Mouse (Mus musculus): ENCODE results near the gene Eif6.
"Not testable (repeated sequence)": the region's sequence is repeated elsewhere in the genome, so short reads cannot be mapped to it uniquely, and the experiment has no call there.

Eif6 gene

GRCm38 (mm10) chr2:155826630-155827424 is at the start of gene Eif6:
TSS of gene Eif6 (minus strand) at chr2:155826925.
- peak; percentile 96 for DNase-seq (ENCODE audit: low spot score)

- DNase-seq (ENCODE audit: low spot score) = no peak
Observed at GRCm38 (mm10) chr2:155873636-155874035, 46.9 kb upstream of the Eif6 start.

DNA sequence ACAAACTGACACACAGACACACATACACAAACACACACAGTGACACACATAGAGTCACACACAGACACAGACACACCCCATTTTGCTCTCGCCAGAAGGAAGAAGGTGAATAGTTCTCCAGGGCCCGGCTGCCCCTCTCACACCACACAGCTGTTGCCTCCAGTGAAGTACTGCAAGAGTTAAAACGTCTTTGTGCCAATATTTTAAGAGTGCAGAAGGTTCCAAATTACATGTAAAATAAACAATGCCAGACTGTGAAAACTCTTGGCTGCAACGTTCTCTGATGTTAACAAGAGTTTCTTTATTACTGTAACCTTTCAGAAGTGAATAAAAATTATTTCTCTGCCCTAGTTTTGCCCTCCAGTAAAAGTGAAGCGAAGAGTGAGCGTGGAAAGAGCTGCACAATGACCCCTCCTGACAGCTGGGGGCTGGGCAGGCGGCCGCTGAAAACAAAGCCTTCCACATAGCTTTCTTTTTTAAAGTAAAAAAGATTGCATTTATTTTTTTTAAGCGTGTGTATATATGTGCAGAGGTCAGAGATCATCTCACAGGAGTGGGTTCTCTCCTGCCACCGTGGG is 46.3 kb upstream of the Eif6 start:
- DNase-seq (ENCODE audit: low spot score) = no peak

- DNase-seq (ENCODE audit: low spot score) = no peak
Observed at GRCm38 (mm10) chr2:155872486-155872885, 45.8 kb upstream of the Eif6 start.

GRCm38 (mm10) chr2:155869772-155870171 is 43.0 kb upstream of the Eif6 start:
- DNase-seq (ENCODE audit: low spot score) = no peak

GRCm38 (mm10) chr2:155868320-155868719 is 41.6 kb upstream of the Eif6 start:
- DNase-seq (ENCODE audit: low spot score) = no peak

DNA sequence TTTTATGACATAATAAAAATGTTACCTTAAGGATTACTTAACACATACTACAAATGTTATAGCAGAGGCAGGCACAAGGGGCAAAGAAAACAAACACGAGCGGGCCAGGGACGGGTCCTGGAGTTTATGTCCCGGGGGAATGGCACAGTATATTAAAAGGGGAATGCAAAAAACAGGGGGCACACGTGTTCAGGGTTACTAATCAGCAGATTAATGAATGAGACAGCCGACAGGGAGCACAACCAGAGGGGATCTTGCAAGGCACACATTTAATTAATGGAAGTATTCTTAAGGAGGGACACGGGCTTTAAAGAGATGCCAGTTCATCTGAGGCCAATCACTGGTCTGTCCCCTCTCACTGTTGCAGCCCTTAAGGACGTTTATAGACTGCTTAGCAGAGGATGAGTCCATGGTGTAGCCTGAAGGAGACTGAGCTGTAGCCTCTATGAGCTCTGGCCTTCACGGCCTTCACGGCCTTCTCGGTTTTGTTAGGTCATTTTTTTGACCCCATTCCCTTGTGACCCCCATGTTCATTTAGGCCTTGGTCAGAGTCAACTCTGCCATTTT is 36.7 kb upstream of the Eif6 start:
- DNase-seq (ENCODE audit: low spot score) = no peak

- no peak for DNase-seq (ENCODE audit: low spot score)
Observed at GRCm38 (mm10) chr2:155862573-155863300, 36.0 kb upstream of the Eif6 start.

DNA sequence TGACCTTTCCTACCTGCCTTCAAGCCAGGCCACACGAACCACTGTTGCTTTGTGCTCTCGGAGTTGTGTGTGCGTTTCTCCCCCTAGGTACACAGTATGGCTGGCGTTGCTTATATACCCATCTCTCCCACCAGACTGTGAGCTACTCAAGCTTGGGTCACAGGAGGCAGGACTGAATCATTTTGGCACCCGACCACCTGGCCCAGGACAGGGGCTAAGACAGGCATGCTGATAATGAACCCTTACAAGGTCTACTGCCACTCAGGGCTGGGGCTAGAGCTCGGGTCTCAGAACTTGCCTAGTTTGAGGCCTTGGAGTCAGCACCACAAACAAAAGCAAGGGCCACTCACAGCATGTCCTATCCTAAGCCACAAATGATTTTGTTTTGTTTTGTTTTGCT is 34.9 kb upstream of the Eif6 start:
- no peak for DNase-seq (ENCODE audit: low spot score)

GRCm38 (mm10) chr2:155860102-155860501 is 33.4 kb upstream of the Eif6 start:
- DNase-seq (ENCODE audit: low spot score) = no peak

- no peak for DNase-seq (ENCODE audit: low spot score)
Observed at GRCm38 (mm10) chr2:155852536-155852935, 25.8 kb upstream of the Eif6 start.

GRCm38 (mm10) chr2:155850120-155850519 is 23.4 kb upstream of the Eif6 start:
- no peak for DNase-seq (ENCODE audit: low spot score)

DNA sequence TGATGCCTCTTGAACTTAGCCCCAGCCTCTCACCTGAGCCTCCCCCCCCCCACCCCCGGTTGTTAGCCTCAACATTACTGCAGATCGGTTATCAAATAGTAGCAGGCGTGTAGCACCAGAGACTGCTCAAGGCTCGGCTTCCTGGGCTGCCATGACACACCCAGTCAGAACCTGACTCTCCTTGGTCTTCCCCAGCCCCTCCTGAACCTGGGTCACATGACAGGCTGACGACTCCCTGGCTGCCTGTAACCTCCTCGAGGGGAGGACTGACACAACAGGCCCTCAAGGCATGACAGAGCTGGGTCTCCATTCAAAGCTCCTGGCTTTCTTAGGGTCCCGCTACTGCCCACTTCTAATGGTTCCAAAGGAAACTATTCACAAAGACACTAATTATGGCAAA is 22.7 kb upstream of the Eif6 start:
- no peak for DNase-seq (ENCODE audit: low spot score)

DNA sequence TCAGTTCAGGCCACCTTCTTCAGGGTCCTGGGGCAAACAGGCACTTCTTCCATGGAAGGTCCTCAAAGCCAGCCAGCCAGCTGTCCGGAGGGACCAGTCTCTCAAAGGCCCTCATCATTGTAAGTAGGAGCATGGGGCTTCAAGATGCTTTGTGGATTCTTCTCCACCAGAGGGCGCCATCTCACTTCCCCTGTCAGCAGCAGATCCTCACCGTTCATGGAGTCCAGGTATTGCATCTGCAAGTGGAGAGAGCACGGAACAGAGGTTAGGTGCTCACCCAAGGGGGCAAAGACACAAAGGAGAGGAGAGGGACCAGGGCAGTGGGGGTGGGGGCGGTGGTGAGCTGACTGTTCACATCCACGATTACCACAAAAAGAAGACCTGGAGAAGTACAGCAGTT is 21.6 kb upstream of the Eif6 start:
- peak; percentile 87 for DNase-seq (ENCODE audit: low spot score)

GRCm38 (mm10) chr2:155846930-155847329 is 20.2 kb upstream of the Eif6 start:
- DNase-seq (ENCODE audit: low spot score) = no peak

DNA sequence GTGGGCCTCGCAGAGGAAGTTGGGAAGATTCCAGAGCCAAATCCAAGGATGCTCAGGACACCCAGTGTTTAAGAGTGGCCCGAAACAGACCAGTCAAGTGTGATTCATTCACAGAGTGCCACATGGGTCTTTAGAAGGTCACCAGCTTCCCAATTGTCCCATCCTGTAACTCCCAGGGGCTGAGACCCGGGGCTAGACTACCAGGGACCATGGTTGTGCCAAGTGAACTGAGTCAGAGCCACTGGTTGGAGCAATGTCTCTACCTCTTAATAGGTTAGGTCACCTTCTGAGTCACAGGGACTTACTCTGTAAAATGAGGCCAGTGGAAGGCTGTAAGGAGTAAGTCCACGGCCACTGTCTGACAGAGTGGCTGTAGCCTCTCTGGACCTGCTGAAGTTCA is 12.2 kb upstream of the Eif6 start:
- no peak for DNase-seq (ENCODE audit: low spot score)

DNA sequence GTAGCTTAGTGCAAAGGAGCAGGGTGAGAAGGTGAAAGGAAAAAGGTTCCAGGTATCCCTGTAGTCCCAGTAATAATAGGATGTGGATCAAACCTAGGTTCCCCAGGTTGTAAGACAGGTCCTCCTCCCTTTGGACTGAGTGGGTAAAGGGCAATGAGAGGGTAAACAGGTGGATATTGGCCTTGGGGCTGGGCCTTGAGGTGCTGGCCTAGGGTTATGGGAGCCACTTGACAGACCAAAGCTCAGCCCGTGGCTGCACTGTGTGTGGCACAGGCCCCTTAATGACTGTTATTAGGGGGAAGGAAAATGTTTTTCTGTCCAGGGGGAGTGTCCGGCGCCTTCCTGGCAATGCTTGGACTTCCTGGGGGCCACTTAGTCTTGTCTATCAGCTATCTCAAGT is 11.2 kb upstream of the Eif6 start:
- DNase-seq (ENCODE audit: low spot score) = no peak

- no peak for DNase-seq (ENCODE audit: low spot score)
Observed at GRCm38 (mm10) chr2:155834732-155835131, 8.0 kb upstream of the Eif6 start, which contains the start of gene Fam83c. TSS of gene Fam83c (minus strand) at chr2:155834854.

GRCm38 (mm10) chr2:155832087-155832486 is 5.4 kb upstream of the Eif6 start:
- DNase-seq (ENCODE audit: low spot score) = not testable (repeated sequence)

GRCm38 (mm10) chr2:155831302-155831701 is 4.6 kb upstream of the Eif6 start:
- peak; percentile 30 for DNase-seq (ENCODE audit: low spot score)

- DNase-seq (ENCODE audit: low spot score) = no peak
Observed at GRCm38 (mm10) chr2:155830841-155831240, 4.1 kb upstream of the Eif6 start.

DNA sequence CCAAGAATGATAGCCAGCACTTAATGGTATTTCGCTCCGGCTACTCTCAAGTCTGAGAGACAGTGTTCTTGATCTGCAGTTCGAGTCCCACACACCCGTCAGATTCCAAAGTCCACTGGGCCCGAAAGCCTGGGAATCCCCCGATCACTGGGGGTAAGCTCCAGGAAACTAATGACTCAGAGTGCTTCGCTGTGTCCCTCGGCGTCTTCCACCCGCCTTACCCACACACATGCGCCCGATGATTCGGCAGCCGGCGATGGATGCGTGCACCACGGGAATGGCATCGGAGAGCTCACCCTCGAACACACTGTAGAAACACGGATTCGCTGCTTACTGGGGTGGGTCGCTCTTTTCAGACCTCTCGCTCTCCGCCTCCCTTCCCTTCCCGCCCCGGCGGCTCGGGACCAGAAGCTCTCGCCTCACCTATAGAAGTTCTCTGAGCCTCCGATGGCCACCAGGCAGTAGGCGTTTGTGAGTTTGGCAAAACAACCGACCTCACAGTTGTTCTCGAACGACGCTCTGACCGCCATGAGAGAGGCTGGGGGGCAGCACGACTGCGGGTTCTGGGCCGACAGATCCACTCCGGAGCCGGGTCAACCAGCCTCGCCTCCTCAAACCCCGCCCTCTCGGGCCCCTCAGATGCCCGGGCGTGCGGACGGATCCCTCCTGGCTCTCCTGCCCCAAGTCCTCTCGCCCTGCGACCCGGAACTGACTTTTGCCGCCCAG is 658 bp downstream of the Eif6 start:
- peak; percentile 20 for DNase-seq (ENCODE audit: low spot score)

Measured in embryo, embryonic 10 days (tissue).